Mouse (Mus musculus): ENCODE data around the gene Rpl27a. TPM values are rescaled to one million over a fixed set of nuclear protein-coding genes. Genes with fewer than 3 reads are reported as not detected.

Gene Rpl27a
- polyA plus RNA-seq, 1 experiment = 419 TPM

DNA sequence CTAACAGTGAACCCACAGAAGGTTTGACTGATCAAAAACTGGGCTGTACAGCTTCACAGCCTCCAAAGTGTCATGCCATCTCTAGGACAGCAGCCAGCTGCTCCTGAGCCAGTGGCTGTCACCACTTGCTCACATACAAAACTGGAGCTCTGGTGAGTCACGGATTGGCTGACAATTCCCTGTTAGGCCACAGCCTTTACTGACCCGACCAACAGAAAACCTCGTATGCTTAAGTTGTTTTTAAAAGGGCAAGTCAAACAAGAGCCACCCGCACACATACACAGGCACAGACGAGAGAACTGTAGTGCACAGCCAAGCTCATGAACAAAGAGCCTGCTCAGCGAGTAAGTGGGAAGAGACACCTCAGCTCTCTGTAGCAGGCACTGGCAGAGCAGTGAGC lies 40.6 kb downstream of the Rpl27a start:
- DNase-seq (ENCODE audit: low read depth, low spot score) = no peak
- 52% methylated on average over 6 of the region's 6 CpGs for WGBS

GRCm38 (mm10) chr7:109561466-109562153 lies 42.7 kb downstream of the Rpl27a start:
- 25% methylated on average over 8 of the region's 8 CpGs for WGBS
- peak; percentile 13 for DNase-seq (ENCODE audit: low read depth, low spot score)

DNA sequence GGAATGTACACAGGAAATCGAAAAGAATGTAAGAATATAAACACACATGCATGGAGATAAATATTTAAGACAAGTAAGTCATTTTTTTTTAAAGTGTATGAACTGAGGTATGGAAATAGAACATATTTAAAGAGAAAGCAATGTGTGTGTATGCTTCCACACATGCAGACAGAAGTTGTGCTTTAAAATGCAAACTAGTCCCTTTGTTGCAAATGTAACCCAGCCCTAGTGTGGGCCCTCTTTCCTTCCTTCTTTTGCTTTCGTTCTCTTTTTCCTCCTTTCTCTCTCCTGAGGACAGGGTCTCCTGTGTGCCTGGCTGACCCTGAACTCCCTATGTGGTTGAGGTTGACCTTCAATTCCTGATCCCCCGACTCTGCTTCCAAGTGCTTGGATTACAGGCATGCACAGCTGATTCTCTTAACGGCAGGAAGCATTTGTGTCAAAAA lies 43.2 kb downstream of the Rpl27a start:
- 13% methylated on average over 4 of the region's 4 CpGs for WGBS
- DNase-seq (ENCODE audit: low read depth, low spot score) = no peak

- 31% methylated on average over 5 of the region's 5 CpGs for WGBS
- DNase-seq (ENCODE audit: low read depth, low spot score) = no peak
Measured at GRCm38 (mm10) chr7:109562676-109563075, 43.7 kb downstream of the Rpl27a start.

- 50% methylated on average over 4 of the region's 4 CpGs for WGBS
- no peak for DNase-seq (ENCODE audit: low read depth, low spot score)
Measured at GRCm38 (mm10) chr7:109563775-109564362, 44.9 kb downstream of the Rpl27a start.

GRCm38 (mm10) chr7:109566327-109566726 lies 47.4 kb downstream of the Rpl27a start:
- no peak for DNase-seq (ENCODE audit: low read depth, low spot score)

- no peak for DNase-seq (ENCODE audit: low read depth, low spot score)
- 66% methylated on average over 11 of the region's 11 CpGs for WGBS
Measured at GRCm38 (mm10) chr7:109566841-109567768, 48.2 kb downstream of the Rpl27a start.

GRCm38 (mm10) chr7:109568391-109568892 lies 49.5 kb downstream of the Rpl27a start:
- 86% methylated on average over 4 of the region's 4 CpGs for WGBS
- DNase-seq (ENCODE audit: low read depth, low spot score) = no peak

Other genes with a start within 250 kb of the Rpl27a start
- gene Stk33, start 80.1 kb upstream of the Rpl27a start, polyA plus RNA-seq (2012; rRNA removed) = 0.14 TPM in 1 of 2 replicates, not detected in the other
- gene Trim66, start 11.0 kb upstream of the Rpl27a start, polyA plus RNA-seq (2012; rRNA removed) = 0.02 and 0.04 TPM in 2 replicates
- gene St5, start 184.5 kb downstream of the Rpl27a start, polyA plus RNA-seq (2012; rRNA removed) = 32.0 and 55.1 TPM in 2 replicates
- 8.8 and 12.3 TPM in 2 replicates for gene Akip1, start 184.5 kb downstream of the Rpl27a start, polyA plus RNA-seq (2012; rRNA removed)
- 0.26 and 0.31 TPM in 2 replicates for gene BC051019, start 204.7 kb downstream of the Rpl27a start, polyA plus RNA-seq (2012; rRNA removed)
- 0.30 and 0.62 TPM in 2 replicates for gene Ascl3, start 212.6 kb downstream of the Rpl27a start, polyA plus RNA-seq (2012; rRNA removed)
- gene Tmem9b, start 233.7 kb downstream of the Rpl27a start, polyA plus RNA-seq (2012; rRNA removed) = 63.6 and 70.0 TPM in 2 replicates

Data from large intestine, adult 2 months (tissue).